Mouse (Mus musculus) left cerebral cortex, adult 8-10 months (tissue): ENCODE results near the gene Mid1. TPM values are rescaled to one million over a fixed set of nuclear protein-coding genes. Genes with fewer than 3 reads are reported as not detected.

Experiments
- DNase-seq, 2 experiments: peaks; one replicate each; pipeline ENCODE4 v3.0.0; 2022; ENCODE audit warnings: low spot score in 2 of 2
- total RNA-seq, 4 experiments: library from RNA; stranded (reverse); gene quantifications; 2 replicates each; pipeline ENCODE4 v1.2.4; 2022

Mid1 gene
- total RNA-seq, 4 experiments from 2014 or later: 5.2 to 19.8 (median 12.6) TPM

DNA sequence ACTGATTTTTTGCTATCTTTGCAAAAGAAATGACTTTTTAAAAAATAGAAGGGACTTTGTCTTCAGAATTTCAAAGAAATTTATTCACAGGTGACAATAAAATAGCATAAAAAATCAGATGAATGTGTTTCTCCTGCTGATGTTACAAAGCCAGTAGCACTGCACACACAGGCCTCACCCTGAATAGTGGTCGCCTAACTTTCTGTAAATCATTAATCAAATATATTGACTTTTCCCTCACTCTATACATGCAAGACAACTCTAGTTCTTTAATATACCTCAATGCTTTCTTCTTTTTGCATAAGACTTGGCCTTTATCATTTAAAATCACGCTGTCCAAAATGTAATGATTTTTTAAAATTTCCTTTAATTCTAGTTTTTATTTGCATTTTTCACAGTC lies 126.8 kb downstream of the Mid1 start:
- DNase-seq: no peak

DNA sequence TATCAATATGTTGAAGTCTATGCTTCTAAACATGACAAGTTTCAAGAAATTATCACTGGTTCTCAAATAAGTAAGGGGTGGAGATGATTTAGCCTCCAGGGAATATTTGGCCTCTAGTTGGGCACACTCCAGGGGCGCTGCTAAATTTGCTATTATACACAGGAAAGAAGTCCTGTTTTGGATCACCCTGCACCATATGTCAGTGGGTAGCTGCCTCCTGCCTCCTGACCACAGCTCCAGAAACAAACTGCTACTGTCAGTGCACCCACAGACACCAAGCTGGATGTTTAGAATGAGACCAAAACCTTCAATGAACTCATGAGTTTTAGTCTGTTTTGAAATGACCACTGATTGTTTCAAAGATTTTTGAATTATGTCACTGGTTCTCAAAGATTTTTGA lies 128.7 kb downstream of the Mid1 start:
- DNase-seq: no peak

DNA sequence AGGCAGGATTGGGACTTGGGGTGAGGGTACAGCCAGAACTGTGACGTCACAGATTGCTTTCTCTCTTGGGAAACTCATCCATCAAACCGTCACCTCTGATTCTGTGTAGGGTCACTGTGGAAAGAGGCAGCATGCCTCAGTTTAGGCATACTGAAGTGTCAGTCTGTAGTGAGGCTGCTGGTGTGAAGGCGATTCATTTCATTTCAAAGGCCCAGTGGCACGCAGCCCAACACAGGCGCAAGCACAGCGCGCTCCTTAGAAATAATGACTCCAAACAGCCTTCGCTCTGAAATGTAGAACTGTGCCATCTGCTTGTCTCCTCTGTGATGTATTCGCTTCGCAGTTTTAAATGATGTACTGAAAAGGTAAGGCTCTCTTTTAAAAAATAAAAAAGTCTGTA lies 141.9 kb downstream of the Mid1 start:
- peak in 1 of 2 experiments; percentile 9 for DNase-seq

DNA sequence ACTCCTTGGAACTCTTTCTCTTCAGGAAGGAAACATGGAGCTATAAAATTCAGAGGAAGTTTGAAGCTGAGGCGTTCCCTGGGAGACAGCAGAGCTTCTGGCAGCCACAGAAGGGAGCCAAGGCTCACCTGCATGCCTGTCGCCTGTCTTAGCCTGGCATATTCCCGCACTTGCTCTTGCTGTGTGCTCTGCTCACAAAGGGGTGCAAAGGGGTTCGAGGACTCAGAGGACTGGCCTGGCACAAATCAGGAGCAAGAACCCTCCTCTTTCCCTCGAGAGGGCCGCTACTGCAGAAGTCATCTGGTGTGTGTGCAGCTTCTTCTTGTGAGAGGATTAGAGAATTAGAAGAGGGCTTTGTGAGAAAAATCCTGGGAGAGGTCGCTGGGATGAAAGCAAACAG lies 142.7 kb downstream of the Mid1 start:
- DNase-seq: no peak

DNA sequence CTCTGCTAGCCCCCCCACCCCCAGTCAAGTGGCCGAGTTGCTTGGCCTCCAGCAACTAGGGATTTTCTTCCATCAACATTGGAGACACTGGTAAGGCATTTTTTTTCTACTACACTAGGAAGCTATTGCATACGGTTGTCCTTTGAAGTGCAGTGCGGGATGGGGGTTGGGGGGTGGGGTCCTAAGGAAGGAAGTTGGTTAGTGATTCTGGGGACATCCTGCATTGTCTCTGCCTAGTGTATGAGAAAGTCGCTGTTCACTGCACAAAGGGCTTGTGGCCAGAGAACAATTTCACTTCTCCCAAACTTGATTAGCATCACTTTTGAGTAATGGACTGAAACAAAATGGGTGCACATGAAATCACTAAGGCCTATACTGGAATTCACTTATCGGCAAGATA lies 143.1 kb downstream of the Mid1 start:
- no peak for DNase-seq

DNA sequence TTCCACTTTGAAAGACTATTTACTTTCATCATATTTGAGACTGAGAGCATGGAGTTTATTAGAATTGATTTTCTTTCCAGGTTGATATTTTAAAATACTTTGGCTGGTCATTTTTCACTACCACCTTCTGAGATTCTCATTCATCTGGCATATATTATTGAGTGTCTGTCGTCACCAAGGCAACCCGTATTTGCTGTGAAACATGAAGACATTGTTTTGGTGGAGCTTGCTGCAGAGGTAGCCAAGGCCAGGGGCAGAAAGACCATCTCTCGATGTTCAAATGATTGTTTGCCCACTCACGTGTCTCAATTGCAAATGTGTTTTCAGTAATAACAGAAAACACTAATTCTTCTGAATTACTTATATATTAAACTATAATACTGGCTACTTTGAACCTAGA lies 145.1 kb downstream of the Mid1 start:
- no peak for DNase-seq

DNA sequence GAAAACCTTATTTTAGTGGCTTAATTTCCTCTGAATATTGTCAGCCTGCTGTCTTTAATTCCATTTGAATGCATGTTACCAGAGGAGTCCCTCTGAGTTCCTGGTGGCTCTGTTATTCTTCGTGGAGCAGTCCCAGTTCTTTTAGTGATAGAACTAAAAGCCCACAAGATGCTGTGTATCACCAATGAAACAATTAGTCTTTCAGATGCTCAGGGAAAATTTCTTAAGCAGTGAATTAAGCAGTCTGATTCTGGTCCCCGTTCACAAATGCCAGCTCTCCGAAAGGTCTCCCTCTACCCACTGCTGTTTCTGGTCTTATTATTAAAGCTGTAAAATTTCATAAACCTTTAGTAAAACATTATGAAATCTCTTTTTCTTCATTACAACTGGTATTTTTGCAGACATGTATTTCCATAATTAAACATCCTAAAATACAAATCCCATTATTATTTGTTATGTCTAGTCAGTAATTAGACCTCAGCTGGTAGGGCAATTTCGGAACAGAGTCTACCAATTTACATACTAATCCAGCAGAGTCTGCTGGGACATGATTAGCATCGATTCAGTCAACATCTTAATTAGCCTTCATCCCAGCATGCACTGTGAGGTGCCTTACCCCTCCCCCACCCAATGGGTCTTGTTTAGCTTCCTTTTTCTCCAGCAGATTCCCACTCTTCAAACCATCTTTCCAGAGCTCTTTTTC lies 153.1 kb downstream of the Mid1 start:
- peak in 1 of 2 experiments; percentile 12 for DNase-seq

DNA sequence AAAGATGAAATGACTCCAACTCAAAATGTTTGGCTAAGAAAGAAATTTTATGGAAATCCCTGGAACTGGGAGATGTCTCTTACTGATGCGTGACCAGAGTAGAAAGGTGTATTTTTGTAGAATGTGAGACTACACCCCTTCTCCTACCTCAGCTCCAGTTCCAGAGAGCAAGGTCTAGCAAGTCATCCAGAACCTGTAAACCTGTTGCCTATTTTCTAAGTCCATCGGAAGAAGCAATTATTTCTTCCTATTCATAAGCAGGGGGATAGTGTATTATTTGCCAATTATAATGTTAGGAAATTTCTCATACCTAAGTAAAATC lies 153.6 kb downstream of the Mid1 start:
- DNase-seq: no peak

DNA sequence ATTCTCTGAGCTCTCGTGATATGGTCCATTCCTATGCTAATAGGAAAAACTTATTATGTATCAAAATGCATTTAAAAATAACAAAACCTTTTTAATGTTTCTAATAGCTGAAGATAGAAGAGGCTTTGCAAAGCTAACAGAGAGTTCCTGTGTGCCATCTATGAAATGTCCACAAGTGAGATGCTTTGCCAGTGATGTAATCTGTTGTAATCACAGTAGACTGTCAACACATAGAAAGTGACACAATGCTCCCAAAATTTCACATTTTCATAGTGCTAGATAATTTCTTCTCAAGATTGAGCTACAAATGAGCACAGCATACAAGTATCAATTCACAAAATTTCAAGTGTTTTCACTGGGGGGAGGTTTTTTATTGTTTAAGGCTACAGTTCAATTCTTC lies 158.3 kb downstream of the Mid1 start:
- no peak for DNase-seq

DNA sequence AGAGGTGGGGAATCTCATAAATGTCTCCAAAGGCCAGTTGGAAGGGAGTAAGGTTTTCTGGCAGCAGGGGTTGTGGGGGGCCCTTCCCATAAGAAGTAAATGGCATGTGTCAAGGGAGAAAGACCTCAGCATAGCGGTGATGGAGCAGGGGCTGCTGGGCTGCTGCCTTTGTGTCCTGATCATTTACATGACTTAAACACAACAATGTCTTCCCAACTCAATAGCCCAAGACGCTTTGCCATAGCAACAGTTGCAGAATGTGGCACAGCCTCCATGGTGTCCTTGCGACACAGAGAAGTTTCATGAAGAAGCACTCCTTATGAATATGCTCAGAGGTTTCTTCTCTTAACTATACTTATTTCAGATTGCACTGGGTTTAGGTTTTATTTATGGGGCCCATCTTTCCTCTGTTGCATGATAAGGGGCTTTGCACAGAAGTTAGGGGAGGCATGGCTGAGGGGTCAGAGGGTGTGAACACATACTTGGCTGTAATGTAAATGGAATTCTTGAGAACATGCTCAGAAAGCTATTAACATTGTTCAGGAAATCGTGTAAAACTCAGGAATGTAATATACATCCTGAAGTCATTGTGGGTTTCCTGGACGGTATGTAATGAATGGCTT lies 159.3 kb downstream of the Mid1 start:
- DNase-seq: no peak

DNA sequence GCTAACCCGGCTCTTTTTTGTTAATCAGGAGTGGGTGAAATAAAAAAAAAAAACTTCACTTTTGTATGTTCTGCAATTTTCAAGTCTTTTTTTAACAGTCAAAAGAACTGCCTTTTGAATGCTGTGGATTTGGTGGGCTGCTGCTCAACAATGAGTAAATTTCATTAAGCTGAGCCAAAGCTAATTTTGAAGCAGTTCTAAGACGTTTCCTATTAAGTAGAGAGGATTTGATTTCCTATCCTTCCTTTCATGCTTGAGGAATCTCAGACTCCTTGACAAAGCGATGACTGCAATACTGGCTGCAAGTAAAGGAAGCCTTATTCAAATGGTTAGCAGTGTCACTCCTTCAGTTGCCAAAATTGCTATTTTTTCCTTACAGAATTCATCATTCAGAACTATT lies 161.2 kb downstream of the Mid1 start:
- no peak for DNase-seq

DNA sequence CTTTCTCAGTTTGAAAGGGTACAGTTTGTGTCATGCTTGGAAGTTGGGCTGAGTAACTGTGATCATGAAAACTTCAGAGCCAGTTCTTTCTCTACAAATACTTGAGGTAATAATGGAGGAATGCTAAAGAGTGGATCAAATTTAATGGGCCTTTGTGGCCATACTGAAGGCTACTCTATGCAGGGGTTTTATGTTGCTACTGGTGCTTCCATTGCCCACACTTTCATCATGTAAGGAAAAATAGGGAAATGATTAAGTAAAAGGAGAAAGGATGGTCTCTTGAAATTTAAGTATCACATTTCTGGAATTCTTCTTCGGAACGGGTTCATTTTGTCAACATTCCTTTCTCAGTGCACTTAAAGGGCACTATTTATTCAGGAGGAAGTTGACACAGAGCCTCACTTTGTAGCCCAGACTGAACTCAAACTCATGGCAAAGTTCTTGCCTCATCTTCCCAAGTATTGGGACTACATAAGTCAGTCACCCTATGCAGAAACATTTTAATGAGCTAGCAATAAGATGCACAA lies 176.3 kb downstream of the Mid1 start:
- no peak for DNase-seq

DNA sequence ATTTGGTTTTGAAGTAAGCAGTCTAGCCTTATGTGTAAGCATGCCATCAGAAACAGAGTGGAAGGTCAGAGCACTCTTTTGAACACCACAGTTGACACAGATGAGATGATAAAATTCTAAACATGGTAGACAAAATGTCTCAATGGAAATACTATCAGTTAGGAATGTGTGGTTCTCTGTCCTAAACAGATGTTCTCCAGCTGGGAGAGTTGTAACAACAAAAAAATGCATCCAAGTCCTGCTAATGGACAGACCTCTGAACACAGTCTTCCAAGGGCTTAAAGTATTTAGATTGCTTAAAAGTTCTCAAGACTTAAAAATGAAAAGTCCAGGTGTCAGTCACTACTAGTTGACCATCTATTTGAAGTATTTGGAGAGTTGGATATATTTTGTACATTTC lies 177.4 kb downstream of the Mid1 start:
- DNase-seq: no peak

DNA sequence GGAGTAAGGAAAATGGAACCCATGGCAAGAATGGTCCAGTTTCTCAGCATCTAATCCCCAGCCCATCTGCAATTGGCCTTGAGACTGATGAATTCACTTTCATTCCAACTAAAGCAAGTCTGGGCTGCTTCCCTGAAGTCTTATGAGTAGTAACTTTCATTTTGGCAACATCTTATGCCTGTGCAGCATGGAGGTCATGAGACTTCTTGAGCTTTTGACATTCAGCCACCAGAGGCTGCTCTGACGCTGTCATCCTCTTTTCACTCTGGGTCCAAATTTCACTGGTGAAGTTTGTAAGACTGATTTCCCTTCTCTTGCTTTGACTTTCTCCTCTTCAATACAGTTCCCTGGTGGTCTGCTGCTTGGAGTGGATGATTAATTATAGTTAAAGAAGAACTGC lies 177.8 kb downstream of the Mid1 start:
- no peak for DNase-seq

DNA sequence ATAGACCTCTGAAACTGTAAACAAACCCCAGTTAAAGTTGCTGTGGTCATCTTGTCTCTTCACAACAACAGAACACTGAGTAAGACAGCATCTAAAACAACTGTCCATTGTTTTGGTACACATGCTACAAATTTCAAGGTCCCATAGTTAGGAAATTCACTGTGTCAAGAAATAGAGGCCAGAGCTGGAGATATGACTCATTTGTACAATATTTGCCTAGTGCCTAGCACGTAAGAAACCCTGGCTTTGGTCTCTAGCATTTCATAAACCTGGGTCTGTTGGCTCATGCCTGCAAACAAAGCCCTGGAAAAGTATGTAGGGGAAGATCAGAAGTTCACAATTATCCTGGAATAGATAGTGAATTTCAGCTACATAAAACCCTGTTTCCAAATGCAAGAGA lies 178.8 kb downstream of the Mid1 start:
- DNase-seq: no peak

DNA sequence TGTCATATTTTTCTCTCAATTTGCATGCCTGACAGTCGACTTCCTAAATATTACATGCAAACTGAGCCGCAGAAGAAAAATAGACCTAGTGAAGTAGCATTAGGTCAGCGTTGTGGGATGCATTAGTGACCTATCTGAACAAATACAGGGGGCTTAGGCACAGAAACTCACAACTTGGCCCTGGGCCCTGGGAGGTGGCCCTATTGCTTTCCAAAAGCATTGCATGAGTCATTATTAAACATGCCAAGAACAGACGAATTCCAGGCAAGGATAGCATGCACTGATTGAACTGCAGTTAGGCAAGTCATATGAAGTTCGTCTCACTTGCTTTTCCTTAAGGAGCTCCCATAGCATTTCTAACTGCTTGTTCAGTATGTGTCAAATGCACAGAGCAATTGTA lies 183.2 kb downstream of the Mid1 start:
- DNase-seq: no peak

DNA sequence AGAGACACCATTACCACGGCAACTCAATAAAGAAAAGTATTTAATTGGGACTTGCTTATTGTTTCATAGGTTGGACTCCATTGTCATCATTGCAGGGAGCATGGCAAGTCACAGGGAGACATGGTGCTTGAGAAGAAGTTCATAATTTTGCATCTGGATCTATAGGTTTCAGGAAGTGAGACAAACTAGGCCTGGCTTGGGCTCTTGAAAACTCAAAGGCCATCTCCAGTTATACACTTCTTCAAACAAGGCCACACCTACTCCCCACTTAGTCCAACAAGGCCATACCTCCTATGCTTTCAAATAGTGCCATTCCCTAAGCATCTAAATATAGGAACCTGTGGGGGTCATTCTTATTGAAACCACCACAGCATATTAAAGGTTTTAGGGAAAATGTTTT lies 189.5 kb downstream of the Mid1 start:
- no peak for DNase-seq

DNA sequence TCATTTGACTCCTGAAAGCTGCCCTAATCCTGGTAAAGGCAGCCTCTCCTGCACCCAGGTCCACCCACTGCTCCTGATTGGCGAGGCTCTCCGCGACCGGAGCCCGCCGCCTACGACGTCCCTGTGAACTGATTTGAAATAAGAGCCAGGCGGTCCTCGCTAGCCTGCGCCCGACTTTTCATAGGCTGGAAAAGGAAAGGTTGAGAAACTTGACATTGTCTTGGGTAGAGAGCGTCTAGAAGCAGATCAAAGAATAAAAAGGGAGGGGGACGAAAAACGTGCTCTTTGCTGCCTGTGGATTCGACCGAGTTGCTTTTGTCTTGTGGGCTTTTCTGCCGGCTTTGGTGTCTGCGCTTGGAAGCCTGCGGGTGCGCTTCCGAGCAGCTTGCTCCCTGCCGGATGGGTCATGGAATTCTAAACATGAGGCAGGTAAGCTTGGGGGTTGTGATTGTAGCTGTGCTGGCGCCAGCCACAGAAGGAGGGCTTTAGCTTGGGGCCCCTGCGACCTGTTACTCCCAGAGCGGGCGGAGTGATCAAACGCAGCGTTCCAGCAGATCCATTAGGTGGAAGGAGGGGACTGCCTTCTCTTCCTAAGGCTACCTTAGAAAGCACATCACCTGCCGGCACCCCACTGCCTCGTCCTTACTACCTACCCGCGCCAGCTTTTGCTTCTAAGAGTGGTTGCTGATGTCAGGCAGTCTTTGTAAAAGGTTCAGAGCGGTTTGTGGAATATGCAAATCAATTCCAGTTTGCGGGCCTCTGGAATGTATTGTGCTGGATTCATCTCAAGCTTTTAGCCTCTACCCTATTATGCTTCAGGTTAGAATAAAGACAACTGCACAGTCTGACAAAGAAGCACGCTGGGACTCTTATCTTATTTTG lies 194.7 kb downstream of the Mid1 start:
- DNase-seq: peak; percentile 20 to 48

DNA sequence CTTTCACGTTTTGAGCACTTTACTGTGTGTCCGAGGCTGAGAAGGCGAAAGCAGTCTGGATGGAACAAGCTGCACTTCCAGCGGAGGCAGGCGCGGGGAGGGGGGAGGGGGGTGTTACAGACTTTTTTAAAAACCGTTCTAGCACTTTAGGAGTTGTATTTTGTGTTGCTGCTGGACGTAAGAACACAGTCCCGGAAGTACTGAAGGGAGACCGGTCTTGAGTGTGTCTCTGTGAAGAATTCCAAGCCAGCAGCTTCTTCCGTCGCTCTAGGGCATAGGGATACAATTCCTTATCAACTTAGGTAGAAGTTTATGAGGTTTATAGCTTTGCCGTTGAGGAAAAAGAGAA lies 195.3 kb downstream of the Mid1 start:
- DNase-seq: no peak

DNA sequence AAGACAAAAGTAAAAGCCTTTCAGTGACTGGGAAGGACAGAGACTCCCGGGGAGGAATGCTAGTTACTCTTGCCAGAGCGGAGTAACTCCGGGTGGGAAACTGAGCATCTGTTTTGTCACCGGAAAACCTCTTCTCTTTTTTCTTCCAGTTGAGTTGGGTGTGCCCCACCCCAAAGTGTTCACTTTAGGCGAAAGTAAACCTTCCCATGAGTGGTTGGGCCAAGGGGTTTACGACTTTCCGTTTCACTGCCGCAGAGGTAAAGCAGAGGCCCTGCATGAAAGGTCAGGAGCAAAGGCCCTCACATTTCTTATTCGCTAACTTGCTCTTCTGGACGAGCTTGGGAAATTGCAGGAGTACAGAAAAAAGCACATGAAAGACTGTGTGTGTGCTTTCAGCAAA lies 195.8 kb downstream of the Mid1 start:
- no peak for DNase-seq

DNA sequence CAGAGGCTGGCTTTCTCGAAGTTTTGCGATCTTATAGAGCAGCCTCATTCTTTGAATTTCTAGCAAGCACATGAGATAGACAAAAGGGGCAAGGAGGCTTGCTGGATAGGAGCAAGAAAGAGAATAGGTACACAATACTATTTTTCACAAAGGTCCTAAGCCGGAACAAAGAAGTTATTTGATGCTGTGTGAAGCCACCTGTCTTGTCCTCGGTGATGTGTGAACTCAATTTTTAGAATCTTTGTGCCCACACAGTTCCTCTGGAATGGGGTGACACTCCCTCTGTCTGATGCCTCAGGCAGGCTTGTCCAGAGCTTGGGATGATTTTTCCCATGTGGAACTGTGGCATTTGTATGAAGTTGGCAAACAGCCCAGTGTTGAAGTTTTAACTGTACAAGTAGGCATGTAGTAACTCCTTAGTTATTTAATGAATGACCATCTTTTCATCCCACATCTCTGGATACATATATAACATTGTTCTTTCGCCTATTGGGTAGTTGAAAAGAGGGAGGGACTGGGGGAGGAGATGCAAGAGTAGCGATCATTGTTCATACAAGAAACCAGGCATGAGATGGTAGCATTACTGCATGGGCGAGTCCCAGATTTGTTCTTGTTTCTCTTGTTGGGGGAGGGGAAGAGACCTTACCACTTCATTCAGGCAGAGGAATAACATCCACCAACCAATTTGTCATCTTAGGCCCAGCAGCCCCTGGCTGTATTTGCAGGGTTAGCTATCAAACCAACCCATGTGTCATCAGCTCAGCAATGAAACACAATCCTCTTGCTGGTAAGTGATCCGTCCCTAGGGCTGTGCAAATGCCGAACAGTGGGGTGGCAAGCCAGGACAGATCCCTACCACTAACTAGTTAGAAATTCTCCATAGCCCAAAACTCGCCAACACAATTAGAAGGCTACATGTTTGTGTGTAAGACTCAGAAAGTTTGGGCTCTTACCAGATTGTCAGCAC lies 196.5 kb downstream of the Mid1 start:
- DNase-seq: no peak
